Mouse (Mus musculus): ENCODE measurements around the gene Utp14b.

Utp14b gene

GRCm38 (mm10) chr1:78688149-78688548, 30.3 kb downstream of the Utp14b start:
- no peak for DNase-seq

DNA sequence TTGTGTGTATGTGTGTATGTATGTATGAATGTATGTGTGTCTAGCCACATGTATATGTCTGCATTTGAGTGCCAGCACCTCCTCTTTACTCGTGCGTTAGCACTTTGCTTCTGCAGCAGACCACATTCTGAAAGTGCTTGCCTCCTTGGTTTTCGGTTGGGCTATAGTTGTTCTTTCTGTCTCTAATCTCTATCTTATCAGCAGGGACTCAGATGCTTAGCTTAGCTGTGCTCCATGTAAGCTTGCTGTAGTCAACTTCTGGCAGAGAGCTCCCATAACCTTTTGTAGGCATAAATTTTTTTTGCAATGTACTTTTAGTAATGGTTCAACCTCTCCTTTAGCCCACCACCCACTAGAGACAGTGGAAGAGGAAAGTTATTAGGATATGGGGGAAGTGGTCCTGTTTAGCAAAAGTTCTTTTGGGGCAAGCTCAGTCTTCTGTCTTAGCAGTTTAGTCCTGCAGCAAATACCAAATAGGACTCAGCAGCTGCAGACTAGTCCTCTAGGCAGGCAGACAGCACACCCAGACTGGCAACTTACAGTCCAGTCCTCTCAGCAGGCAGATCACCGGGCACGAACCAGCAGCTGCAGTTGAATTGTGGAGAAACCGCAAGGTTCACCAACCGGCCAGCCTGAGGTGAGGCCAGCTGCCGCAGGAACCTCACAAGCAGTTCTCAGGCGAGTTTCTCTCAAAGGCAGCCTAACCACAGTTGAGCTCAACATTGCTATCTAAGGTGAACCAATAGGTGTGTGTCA, 36.8 kb downstream of the Utp14b start:
- DNase-seq, result no peak

GRCm38 (mm10) chr1:78696305-78696704, 38.5 kb downstream of the Utp14b start:
- DNase-seq, result no peak

GRCm38 (mm10) chr1:78696903-78697302, 39.1 kb downstream of the Utp14b start:
- DNase-seq, result no peak

- DNase-seq, result no peak
Measured at GRCm38 (mm10) chr1:78698138-78698537, 40.3 kb downstream of the Utp14b start.

GRCm38 (mm10) chr1:78701740-78702139, 43.9 kb downstream of the Utp14b start:
- DNase-seq, result no peak

- no peak for DNase-seq
Measured at GRCm38 (mm10) chr1:78702282-78702963, 44.6 kb downstream of the Utp14b start.

DNA sequence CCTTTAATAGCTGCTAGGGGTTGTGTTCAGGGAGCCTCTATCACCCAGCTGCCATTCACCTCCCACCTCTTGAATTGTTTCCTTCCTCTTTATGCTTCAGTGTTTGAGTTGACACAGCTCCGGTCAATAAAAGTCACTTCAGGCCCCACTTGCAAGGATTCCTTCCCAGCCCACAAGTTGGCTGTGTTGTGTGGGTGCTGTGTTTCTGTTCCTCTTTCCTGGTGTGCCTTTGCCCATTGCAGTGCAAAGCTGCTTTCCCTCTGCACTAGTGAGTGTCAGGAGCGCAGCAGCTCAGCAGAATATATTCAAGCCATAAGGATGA, 45.1 kb downstream of the Utp14b start:
- DNase-seq, result no peak

GRCm38 (mm10) chr1:78706338-78706737, 48.5 kb downstream of the Utp14b start:
- DNase-seq, result no peak

DNA sequence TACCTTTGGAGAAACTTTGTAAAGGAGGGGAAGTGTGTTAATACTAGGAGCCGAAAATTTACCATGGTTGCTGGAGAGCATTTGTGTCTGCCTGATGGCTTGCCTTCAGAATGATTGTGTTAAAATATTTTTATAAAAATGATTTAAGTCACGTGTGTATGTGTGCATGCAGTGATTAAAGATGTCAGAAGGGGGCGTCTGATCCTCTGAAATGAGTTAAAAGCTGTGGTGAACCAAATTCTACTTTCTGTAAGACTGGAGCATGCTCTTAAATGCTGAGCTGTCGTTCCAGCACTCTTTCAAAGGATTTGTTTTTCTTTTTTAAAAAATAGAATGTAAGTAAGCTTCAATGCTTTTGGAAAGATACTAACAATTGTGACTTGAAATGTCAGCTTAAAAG, 49.4 kb downstream of the Utp14b start:
- DNase-seq, result peak; percentile 49

DNA sequence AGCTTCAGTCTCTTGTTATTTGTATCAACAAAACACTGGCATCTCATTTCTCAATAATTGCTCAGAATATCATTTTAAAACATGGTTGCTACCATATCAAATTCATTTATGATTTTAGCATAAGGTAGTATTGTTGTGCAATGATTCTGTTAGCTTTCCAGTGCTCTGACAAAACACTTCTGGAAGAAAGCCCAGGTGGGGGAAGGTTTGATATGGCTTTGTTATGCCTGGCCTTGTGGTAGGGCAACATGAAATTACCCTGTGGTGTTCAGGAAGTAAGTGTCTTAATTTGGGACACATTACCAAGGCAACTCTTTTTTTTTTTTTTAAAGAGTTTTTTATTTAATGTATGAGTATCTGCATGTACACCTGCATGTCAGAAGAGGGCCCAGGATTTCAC, 52.2 kb downstream of the Utp14b start:
- DNase-seq, result no peak

GRCm38 (mm10) chr1:78710613-78711329, 52.9 kb downstream of the Utp14b start:
- DNase-seq, result no peak
